Mouse (Mus musculus) heart, embryonic 16.5 days (tissue): ENCODE measurements around the gene Gpc5. TPM values are rescaled to one million over a fixed set of nuclear protein-coding genes. Genes with fewer than 3 reads are reported as not detected.

Experiments
- ATAC-seq: fragments of 200-750 bp; cut with Nextera tagmentation; replicated peaks from 2 replicates; pipeline ENCODE4 v1.8.0; 2017; ENCODE audit warnings: moderate number of reproducible peaks; ENCODE audit not compliant: insufficient read depth, low FRiP score; ENCODE audit errors: extremely low read depth
- H3K27ac ChIP-seq: fragments of 300-500 bp; sonication (generic); 2 replicates; pipeline ENCODE4 v1.5.1; 2014; ENCODE audit warnings: mild to moderate bottlenecking, low read length, control low read depth, moderate library complexity
- H3K27me3 ChIP-seq: fragments of 300-500 bp; sonication (generic); 2 replicates; pipeline ENCODE4 v1.6.1; 2014; ENCODE audit warnings: low read length, mixed read lengths; ENCODE audit not compliant: control insufficient read depth, insufficient read depth
- H3K36me3 ChIP-seq: fragments of 300-500 bp; sonication (generic); 2 replicates; pipeline ENCODE4 v1.6.1; 2014; ENCODE audit not compliant: control insufficient read depth, insufficient read depth
- H3K4me1 ChIP-seq: fragments of 300-500 bp; sonication (generic); 2 replicates; pipeline ENCODE4 v1.6.1; 2014; ENCODE audit warnings: low read length, mixed read lengths; ENCODE audit not compliant: control insufficient read depth, insufficient read depth
- H3K4me2 ChIP-seq: fragments of 300-500 bp; sonication (generic); 2 replicates; pipeline ENCODE4 v1.6.1; 2014; ENCODE audit warnings: low read depth, mild to moderate bottlenecking, control low read depth, low read length
- H3K4me3 ChIP-seq: fragments of 300-500 bp; sonication (generic); 2 replicates; pipeline ENCODE4 v1.5.1; 2014; ENCODE audit warnings: mild to moderate bottlenecking, control low read depth, low read length
- H3K9ac ChIP-seq: fragments of 300-500 bp; sonication (generic); 2 replicates; pipeline ENCODE4 v1.6.1; 2014; ENCODE audit warnings: low read length, control low read depth
- H3K9me3 ChIP-seq: fragments of 300-500 bp; sonication (generic); replicated peaks from 2 replicates; pipeline ENCODE4 v1.6.1; 2016; ENCODE audit warnings: low read length; ENCODE audit not compliant: control insufficient read depth
- WGBS: fragments of 180-500 bp; shearing (Covaris S2); extraction: QIAGEN DNeasy Blood & Tissue Kit; methylation state at CpG from one replicate; pipeline ENCODE4 v1.1.7; 2014; 5-methylcytosine and 5-hydroxymethylcytosine counted together
- polyA plus RNA-seq: library from polyadenylated mRNA; unstranded; fragments of >200 nt; fragmentation: Nextera tagmentation; extraction: Ambion mirVana; gene quantifications from 2 replicates; pipeline ENCODE4 v1.2.1, GENCODE M21; 2015

Gpc5 gene
- polyA plus RNA-seq, 1 experiment from 2014 or later: 0.43 TPM

DNA sequence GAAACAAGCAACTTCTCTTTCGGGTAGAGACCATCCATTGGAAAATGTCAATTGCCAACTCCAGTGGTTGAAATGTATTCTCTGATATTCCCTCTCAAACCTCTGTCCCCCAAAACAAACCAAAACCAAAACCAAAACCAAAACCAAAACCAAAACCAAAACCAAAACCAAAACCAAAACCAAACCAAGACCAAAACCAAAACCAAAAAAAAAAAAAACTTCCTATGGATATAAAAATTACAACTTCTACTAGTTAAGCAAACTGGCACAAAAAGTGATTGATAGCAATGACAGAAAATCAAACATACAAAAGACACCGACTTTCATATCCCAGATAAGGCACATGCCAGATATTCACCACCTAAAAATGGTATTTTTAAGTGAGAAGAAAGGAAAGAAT, 161.7 kb downstream of the Gpc5 start:
- Histone ChIP-seq H3K4me1 (no peaks in the 10 kb centered on the region), H3K9ac (no peak overlapping the region), H3K4me3 (no peak overlapping the region), H3K27me3 (no peaks in the 10 kb centered on the region), H3K36me3 (no peaks in the 10 kb centered on the region), H3K4me2 (no peak overlapping the region), H3K9me3 (no peaks in the 10 kb centered on the region), H3K27ac (no peak overlapping the region)
- 71% methylated on average over 2 of the region's 2 CpGs for WGBS
- no peak for ATAC-seq

DNA sequence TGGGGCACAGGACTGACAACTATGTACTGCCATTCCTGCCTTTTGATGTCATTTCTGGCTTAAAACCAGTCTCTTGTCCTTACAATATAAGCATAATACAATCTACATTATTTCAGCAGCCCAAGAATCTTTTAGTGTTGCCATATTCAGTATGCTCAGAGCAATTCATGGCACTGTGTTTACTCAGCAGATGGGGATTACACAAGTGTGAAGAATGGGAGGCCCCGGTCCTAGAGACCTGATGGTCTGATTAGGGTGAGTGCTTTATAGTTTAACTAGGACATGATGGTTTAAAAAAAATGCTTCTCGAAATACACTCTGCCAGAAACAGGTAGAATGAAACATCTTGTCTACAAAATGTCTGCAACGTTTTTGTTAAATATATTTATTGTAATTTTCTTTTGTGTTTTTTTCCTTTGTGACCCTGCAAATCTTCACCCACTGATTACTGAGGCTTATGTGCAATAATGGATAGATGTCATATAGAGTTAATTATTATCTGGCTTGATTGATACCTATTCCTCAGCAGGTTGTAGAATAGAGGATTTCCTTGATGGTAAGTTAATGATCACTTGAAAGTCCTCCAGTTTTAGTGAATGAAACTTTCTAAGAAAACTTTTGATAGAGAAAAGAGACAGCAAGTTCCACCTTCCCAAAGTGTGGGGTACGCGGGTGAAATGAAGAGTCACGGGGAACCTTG, 177.8 kb downstream of the Gpc5 start:
- Histone ChIP-seq H3K27ac (no peak overlapping the region), H3K36me3 (no peaks in the 10 kb centered on the region), H3K27me3 (no peaks in the 10 kb centered on the region), H3K4me1 (no peaks in the 10 kb centered on the region), H3K4me3 (no peak overlapping the region), H3K9ac (no peak overlapping the region), H3K4me2 (no peak overlapping the region), H3K9me3 (no peaks in the 10 kb centered on the region)
- no peak for ATAC-seq
- WGBS: 80% methylated on average over 6 of the region's 6 CpGs

DNA sequence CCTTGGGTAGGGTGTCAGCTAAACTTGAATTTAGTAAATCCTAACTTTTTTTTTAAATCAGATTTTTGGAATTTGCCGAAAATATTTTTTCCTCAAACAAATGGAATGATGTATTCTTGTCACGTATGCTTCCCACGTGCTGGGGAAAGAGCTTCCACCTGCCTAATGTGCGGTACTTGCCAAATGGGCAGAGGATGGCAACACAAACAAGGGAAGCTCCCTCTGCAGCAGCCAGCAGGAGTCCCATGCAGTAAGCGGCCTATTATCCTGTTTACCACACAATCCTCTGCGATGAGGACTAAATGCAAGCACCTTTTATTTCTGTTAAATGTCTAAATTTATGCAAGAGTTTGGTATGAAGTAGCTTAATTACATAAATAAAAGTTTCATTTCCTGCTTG, 178.4 kb downstream of the Gpc5 start:
- H3K27me3 ChIP-seq: no peaks in the 10 kb centered on the region
- no peak overlapping the region for H3K4me2 ChIP-seq
- no peak overlapping the region for H3K4me3 ChIP-seq
- H3K4me1 ChIP-seq: no peaks in the 10 kb centered on the region
- H3K9me3 ChIP-seq: no peaks in the 10 kb centered on the region
- 81% methylated on average over 6 of the region's 6 CpGs for WGBS
- no peaks in the 10 kb centered on the region for H3K36me3 ChIP-seq
- no peak overlapping the region for H3K27ac ChIP-seq
- no peak for ATAC-seq
- H3K9ac ChIP-seq: no peak overlapping the region

DNA sequence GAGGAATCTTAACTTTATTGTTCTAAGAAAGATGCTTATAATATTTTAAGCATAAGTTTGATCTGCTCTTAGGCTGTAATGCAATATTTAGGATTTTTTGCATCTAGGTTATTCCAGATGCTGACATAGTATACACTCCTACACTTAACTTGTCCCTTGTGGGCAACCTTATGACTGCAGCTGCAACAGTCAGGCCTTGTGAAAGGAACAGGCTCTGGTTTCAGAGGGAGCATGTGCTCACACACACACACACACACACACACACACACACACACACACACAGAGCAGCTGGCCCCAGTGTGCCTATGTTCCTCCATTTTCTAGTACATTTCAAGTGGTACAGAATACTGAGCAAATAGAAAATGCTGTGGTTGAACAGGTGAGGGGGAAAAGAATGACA, 190.8 kb downstream of the Gpc5 start:
- Histone ChIP-seq H3K27ac (no peak overlapping the region), H3K9me3 (no peaks in the 10 kb centered on the region), H3K27me3 (no peaks in the 10 kb centered on the region), H3K4me3 (no peak overlapping the region), H3K4me2 (no peak overlapping the region), H3K4me1 (no peaks in the 10 kb centered on the region), H3K9ac (no peak overlapping the region), H3K36me3 (no peaks in the 10 kb centered on the region)
- ATAC-seq: no peak

DNA sequence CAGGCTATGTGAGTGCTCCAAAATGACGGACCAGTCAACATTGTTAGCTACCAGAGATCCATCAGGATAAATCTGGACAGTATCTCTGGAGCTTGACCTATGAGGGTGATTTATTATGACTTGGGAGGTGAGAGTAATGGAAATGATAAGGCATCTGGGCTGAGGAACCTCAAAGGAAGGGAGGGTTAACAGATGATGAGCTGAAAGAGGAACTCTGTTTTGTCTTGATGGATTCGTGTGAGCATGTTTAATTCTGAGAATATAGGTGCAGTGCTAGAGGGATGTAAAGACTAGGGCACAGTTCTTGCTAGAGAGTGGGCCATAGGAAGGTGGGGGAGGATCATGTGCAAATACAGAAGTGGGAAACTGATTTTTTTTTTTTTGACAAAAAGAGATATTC, 232.2 kb downstream of the Gpc5 start:
- Histone ChIP-seq H3K4me1 (no peaks in the 10 kb centered on the region), H3K36me3 (no peaks in the 10 kb centered on the region), H3K9ac (no peak overlapping the region), H3K27me3 (no peaks in the 10 kb centered on the region), H3K27ac (no peak overlapping the region), H3K9me3 (no peaks in the 10 kb centered on the region), H3K4me2 (no peak overlapping the region), H3K4me3 (no peak overlapping the region)
- 60% methylated on average over 2 of the region's 2 CpGs for WGBS
- ATAC-seq: no peak

DNA sequence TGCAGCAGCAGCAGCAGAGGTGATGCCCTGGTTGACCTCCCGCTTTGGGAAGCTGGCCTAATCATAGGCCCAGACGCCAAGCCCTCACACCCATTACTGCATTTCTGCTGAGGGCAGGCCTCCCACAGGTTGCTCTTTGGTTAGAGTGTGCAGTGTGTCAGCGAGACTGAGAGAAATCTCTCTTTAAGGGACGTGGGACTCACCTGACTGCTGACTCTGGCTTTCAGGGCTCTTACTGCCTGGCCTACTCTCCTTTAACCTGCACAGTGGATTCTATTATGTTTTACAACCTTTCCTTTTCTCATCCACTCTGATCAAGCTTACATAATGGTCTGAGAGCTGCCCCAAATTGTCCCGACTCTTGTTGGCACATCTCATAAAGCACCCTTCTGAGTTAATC, 234.4 kb downstream of the Gpc5 start:
- ATAC-seq: no peak
- WGBS: 65% methylated on average over 5 of the region's 5 CpGs
- Histone ChIP-seq H3K4me2 (no peak overlapping the region), H3K36me3 (no peaks in the 10 kb centered on the region), H3K9ac (no peak overlapping the region), H3K4me1 (no peaks in the 10 kb centered on the region), H3K27ac (no peak overlapping the region), H3K4me3 (no peak overlapping the region), H3K27me3 (no peaks in the 10 kb centered on the region), H3K9me3 (no peaks in the 10 kb centered on the region)

DNA sequence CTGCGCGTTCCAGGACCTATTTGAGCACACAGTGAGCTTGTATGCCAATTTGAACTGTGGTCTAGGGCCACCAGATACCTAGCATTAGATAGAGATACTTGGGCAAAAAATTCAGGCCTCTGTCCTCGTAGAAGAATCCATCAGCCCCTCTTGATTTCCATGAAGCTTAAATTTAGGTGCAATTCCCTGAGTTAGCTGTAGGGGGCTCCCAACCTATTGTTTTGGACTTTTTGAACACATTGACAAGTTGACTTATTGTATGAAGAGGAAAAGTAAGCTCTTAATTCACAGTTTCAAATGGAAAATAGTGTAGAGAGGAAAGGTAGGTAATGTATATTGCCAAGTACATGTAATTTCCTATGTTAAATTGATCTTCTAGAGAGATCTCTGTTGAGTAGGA, 247.1 kb downstream of the Gpc5 start:
- ATAC-seq: no peak
- no peak overlapping the region for H3K27ac ChIP-seq
- H3K27me3 ChIP-seq: no peaks in the 10 kb centered on the region
- WGBS: 72% methylated on average over 3 of the region's 3 CpGs
- no peaks in the 10 kb centered on the region for H3K4me1 ChIP-seq
- no peak overlapping the region for H3K4me3 ChIP-seq
- no peak overlapping the region for H3K9ac ChIP-seq
- no peaks in the 10 kb centered on the region for H3K36me3 ChIP-seq
- H3K4me2 ChIP-seq: no peak overlapping the region
- no peaks in the 10 kb centered on the region for H3K9me3 ChIP-seq

DNA sequence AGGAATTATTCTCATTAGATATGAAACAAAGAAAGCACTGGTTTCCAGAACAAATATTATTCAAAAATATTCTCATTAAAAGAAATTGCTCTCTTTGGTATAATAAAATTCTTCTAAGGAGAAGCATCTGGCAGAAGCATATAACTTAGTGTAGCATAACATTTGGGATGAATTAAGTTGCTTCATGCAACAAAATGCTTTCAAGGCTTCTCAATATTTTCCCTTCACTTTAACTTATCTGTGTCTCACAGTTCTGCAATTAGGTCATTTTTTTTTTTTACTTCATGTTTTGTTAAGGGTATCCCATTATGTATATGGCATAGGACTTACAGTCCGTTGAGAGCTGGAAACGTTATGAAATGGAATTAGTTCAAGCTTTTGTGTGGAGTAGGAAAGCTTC, 250.6 kb downstream of the Gpc5 start:
- ATAC-seq: no peak
- WGBS: 78% methylated on average over 2 of the region's 2 CpGs
- H3K4me2 ChIP-seq: no peak overlapping the region

DNA sequence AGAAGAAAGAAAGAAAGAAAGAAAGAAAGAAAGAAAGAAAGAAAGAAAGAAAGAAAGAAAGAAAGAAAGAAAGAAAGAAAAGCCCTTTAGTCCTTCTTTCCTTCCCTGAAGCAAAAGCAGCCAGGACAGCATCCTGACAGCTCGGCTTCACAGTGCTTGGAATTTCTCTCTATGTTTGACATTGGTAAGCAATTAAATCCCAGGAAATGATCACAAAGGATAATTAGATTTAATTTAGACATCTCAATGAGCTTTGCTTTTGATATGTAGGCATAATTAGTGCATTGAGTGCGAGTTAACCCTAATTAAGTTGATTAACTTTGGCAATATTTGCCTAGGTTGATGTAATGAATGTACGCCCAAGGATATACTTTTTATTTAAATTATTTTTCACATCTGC, 257.4 kb downstream of the Gpc5 start:
- Histone ChIP-seq H3K4me1 (no peaks in the 10 kb centered on the region), H3K4me2 (no peak overlapping the region)
- WGBS: 83% methylated on average over 3 of the region's 3 CpGs

More for the DNA sequence above, 250.6 kb downstream of the Gpc5 start:
- Histone ChIP-seq H3K27me3 (no peaks in the 10 kb centered on the region), H3K36me3 (no peaks in the 10 kb centered on the region), H3K4me3 (no peak overlapping the region), H3K9ac (no peak overlapping the region), H3K4me1 (no peaks in the 10 kb centered on the region), H3K9me3 (no peaks in the 10 kb centered on the region), H3K27ac (no peak overlapping the region)

More for the DNA sequence above, 257.4 kb downstream of the Gpc5 start:
- no peak overlapping the region for H3K4me3 ChIP-seq
- ATAC-seq: no peak
- no peak overlapping the region for H3K27ac ChIP-seq
- no peak overlapping the region for H3K9ac ChIP-seq
- no peaks in the 10 kb centered on the region for H3K9me3 ChIP-seq
- H3K36me3 ChIP-seq: no peaks in the 10 kb centered on the region
- no peaks in the 10 kb centered on the region for H3K27me3 ChIP-seq
